Comparison of ENCODE assay signal across 8 mouse cellular contexts in the genomic region with DNA sequence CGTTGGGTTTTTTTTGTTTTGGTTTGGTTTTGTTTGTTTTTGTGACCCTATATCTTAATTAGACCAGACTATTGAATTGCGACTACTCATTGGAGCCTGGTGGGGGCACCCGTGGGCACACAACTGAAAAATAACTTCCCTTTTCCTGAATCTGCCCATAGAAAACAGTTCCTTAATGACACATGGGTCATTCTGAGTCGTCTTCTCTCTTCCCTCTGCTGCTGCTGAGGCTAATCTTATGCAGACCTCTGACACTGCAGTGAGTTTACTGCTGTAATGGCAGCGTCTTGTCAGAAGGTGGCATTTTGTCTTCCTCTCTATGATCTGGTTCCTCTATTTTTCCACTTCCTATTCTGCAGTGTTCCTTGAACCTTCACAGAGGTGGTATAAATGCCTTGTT. TPM values are rescaled to one million over a fixed set of nuclear protein-coding genes. Genes with fewer than 3 reads are reported as not detected.
DNase-seq lines count a peak whose midpoint lies in the region; ATAC-seq and TF ChIP-seq lines count a peak whose summit lies in the region.

No protein-coding gene starts in this region.

- H3K4me3 ChIP-seq in left cerebral cortex, adult 2 months = peak overlapping the region; percentile 93
- peak overlapping the region; percentile 75 for H3K4me3 ChIP-seq in forebrain, embryonic 13.5 days
- H3K4me3 ChIP-seq in liver, embryonic 11.5 days (ENCODE audit: low read depth, low read length) = peak overlapping the region; percentile 81
- H3K4me3 ChIP-seq in neural tube, embryonic 14.5 days (ENCODE audit: low read depth, low read length) = peak overlapping the region; percentile 66

- H3K9ac ChIP-seq in forebrain, embryonic 13.5 days = peak overlapping the region; percentile 53
- peak overlapping the region; percentile 47 for H3K9ac ChIP-seq in liver, embryonic 11.5 days (ENCODE audit: low read depth, low read length)
- no peak overlapping the region; the same call in 1 of the 2 replicates for H3K9ac ChIP-seq in neural tube, embryonic 14.5 days (replicated peaks; ENCODE audit: low read depth, low read length)

- ATAC-seq in forebrain, embryonic 13.5 days = no peak
- no peak for ATAC-seq in liver, embryonic 11.5 days (replicated peaks; ENCODE audit: low FRiP score)
- no peak for ATAC-seq in neural tube, embryonic 14.5 days (ENCODE audit: low read depth)

- TF ChIP-seq CTCF in left cerebral cortex, adult 2 months (IDR thresholded peaks at IDR 0.05) = peak; percentile 40

- WGBS in forebrain, embryonic 13.5 days = under 1% methylated on average over 5 of the region's 5 CpGs
- WGBS in liver, embryonic 11.5 days = 2% methylated on average over 5 of the region's 5 CpGs
- whole genome bisulfite sequencing in neural tube, embryonic 14.5 days = 5% methylated on average over 5 of the region's 5 CpGs

- intact Hi-C loops in left cerebral cortex, adult 2 months (cut with DNase I) = loop anchor here (2.0 kb wide), 1 partner anchor 92 kb away; a partner anchor contains a TSS

- peaks cover 26% of the 10 kb centered on the region for H3K4me1 ChIP-seq in forebrain, embryonic 13.5 days
- peaks cover 4% of the 10 kb centered on the region for H3K4me1 ChIP-seq in liver, embryonic 11.5 days (replicated peaks; ENCODE audit: control insufficient read depth, insufficient read depth, low read length)
- peaks cover 9% of the 10 kb centered on the region for H3K4me1 ChIP-seq in neural tube, embryonic 14.5 days (ENCODE audit: control insufficient read depth, insufficient read depth, low read length)

- H3K9me3 ChIP-seq in forebrain, embryonic 13.5 days (replicated peaks) = no peaks in the 10 kb centered on the region
- H3K9me3 ChIP-seq in liver, embryonic 11.5 days (ENCODE audit: control insufficient read depth, low read length) = no peaks in the 10 kb centered on the region
- H3K9me3 ChIP-seq in neural tube, embryonic 14.5 days (ENCODE audit: control insufficient read depth, low read length) = no peaks in the 10 kb centered on the region

- no peaks in the 10 kb centered on the region for H3K27me3 ChIP-seq in forebrain, embryonic 13.5 days
- no peaks in the 10 kb centered on the region for H3K27me3 ChIP-seq in liver, embryonic 11.5 days (replicated peaks; ENCODE audit: control insufficient read depth, insufficient read depth, low read length)
- no peaks in the 10 kb centered on the region for H3K27me3 ChIP-seq in neural tube, embryonic 14.5 days (ENCODE audit: control insufficient read depth, insufficient read depth, low read length)

- no peak overlapping the region for H3K27ac ChIP-seq in left cerebral cortex, adult 2 months
- H3K27ac ChIP-seq in forebrain, embryonic 13.5 days = no peak overlapping the region
- no peak overlapping the region for H3K27ac ChIP-seq in liver, embryonic 11.5 days (ENCODE audit: low read depth, low read length)
- no peak overlapping the region for H3K27ac ChIP-seq in neural tube, embryonic 14.5 days (ENCODE audit: low read depth, low read length)

- H3K4me2 ChIP-seq in forebrain, embryonic 13.5 days = peak overlapping the region; percentile 96
- H3K4me2 ChIP-seq in liver, embryonic 11.5 days = peak overlapping the region; percentile 73
- H3K4me2 ChIP-seq in neural tube, embryonic 14.5 days (ENCODE audit: low read depth, low read length) = peak overlapping the region; percentile 73

- no peak for DNase-seq in left cerebral cortex, adult 2 months (ENCODE audit: extremely low spot score in 1 of 2, low spot score in 2 of 2)
- no peak for DNase-seq in left cerebral cortex, adult 18-20 months (ENCODE audit: low spot score in 2 of 2)
- peak; percentile 55 for DNase-seq in adipocyte (ENCODE audit: low spot score)
- no peak for DNase-seq in liver, embryonic 11.5 days (ENCODE audit: low spot score)
- DNase-seq in thymus, postnatal 14 days = no peak
- no peak for DNase-seq in ovary, postnatal 14 days (ENCODE audit: low spot score)

- peaks cover 25% of the 10 kb centered on the region for H3K36me3 ChIP-seq in forebrain, embryonic 13.5 days (ENCODE audit: poor library complexity, severe bottlenecking)
- H3K36me3 ChIP-seq in liver, embryonic 11.5 days (ENCODE audit: control insufficient read depth, insufficient read depth, low read length) = no peaks in the 10 kb centered on the region
- no peaks in the 10 kb centered on the region for H3K36me3 ChIP-seq in neural tube, embryonic 14.5 days (ENCODE audit: control insufficient read depth, insufficient read depth, low read length)

RNA-seq across cellular contexts. Expression of a gene that starts 0.7 kb away (rescaled TPM):
- 10 to 100 TPM; 40.3 to 47.3 TPM for total RNA-seq in left cerebral cortex, adult 2 months (2021)
- 10 to 100 TPM; 47.2 to 47.4 TPM for total RNA-seq in left cerebral cortex, adult 18-20 months (2021)
- 27.5 and 27.9 TPM in 2 replicates for polyA plus RNA-seq in forebrain, embryonic 13.5 days (2015; fragmentation: Nextera tagmentation; extraction: Ambion mirVana)
- 20.9 and 27.1 TPM in 2 replicates for polyA plus RNA-seq in liver, embryonic 11.5 days (2014; fragmentation: Nextera tagmentation; extraction: Ambion mirVana)
- 35.2 and 37.3 TPM in 2 replicates for polyA plus RNA-seq in neural tube, embryonic 14.5 days (2014; fragmentation: Nextera tagmentation; extraction: Ambion mirVana)

RNA-seq across cellular contexts. Expression of a gene that starts 1.1 kb away (rescaled TPM):
- 1 to 10 TPM; 3.2 to 3.3 TPM for total RNA-seq in left cerebral cortex, adult 2 months (2021)
- 1 to 10 TPM; 1.1 to 3.1 TPM for total RNA-seq in left cerebral cortex, adult 18-20 months (2021)
- polyA plus RNA-seq in forebrain, embryonic 13.5 days (2015; fragmentation: Nextera tagmentation; extraction: Ambion mirVana) = 53.5 and 55.4 TPM in 2 replicates
- polyA plus RNA-seq in liver, embryonic 11.5 days (2014; fragmentation: Nextera tagmentation; extraction: Ambion mirVana) = 85.7 and 95.3 TPM in 2 replicates
- 10.2 and 12.6 TPM in 2 replicates for polyA plus RNA-seq in neural tube, embryonic 14.5 days (2014; fragmentation: Nextera tagmentation; extraction: Ambion mirVana)

RNA-seq across cellular contexts. Expression of a gene that starts 18.8 kb away (rescaled TPM):
- not detected for total RNA-seq in left cerebral cortex, adult 2 months (2021)
- total RNA-seq in left cerebral cortex, adult 18-20 months (2021) = under 1 TPM in 1 of 2 experiments, not detected in 1; 0.23 TPM
- polyA plus RNA-seq in forebrain, embryonic 13.5 days (2015; fragmentation: Nextera tagmentation; extraction: Ambion mirVana) = 0.08 and 0.15 TPM in 2 replicates
- polyA plus RNA-seq in liver, embryonic 11.5 days (2014; fragmentation: Nextera tagmentation; extraction: Ambion mirVana) = not detected in 2 replicates
- 0.32 TPM in 1 of 2 replicates, not detected in the other for polyA plus RNA-seq in neural tube, embryonic 14.5 days (2014; fragmentation: Nextera tagmentation; extraction: Ambion mirVana)
